Mouse (Mus musculus): Measurements from ENCODE around the gene 4930444G20Rik. TPM values are rescaled to one million over a fixed set of nuclear protein-coding genes. Genes with fewer than 3 reads are reported as not detected.
"Not testable (repeated sequence)": the region's sequence is repeated elsewhere in the genome, so short reads cannot be mapped to it uniquely, and the experiment has no call there.

The 4930444G20Rik gene
- total and polyA plus RNA-seq, 2 experiments from 2014 or later, result not detected

GRCm38 (mm10) chr10:22058218-22059025 is 9.5 kb downstream of the 4930444G20Rik start:
- Histone ChIP-seq H3K9me3 (ENCODE audit: low read length) (no peaks in the 10 kb centered on the region), H3K4me1 (ENCODE audit: insufficient read depth) (no peaks in the 10 kb centered on the region), H3K4me2 (ENCODE audit: low read depth) (peak overlapping the region; percentile 79), H3K36me3 (ENCODE audit: insufficient read depth) (no peaks in the 10 kb centered on the region), H3K9ac (peak overlapping the region; percentile 58), H3K27ac (ENCODE audit: low read depth, low read length) (no peak overlapping the region), H3K27me3 (ENCODE audit: insufficient read depth, low read length) (no peaks in the 10 kb centered on the region), H3K4me3 (ENCODE audit: low read depth, low read length) (peak overlapping the region; percentile 56)
- no peak for TF ChIP-seq CTCF (IDR thresholded peaks at IDR 0.05; ENCODE audit: low read depth)
- 11% methylated on average over 41 of the region's 41 CpGs for WGBS
- DNase-seq, result peak; percentile 92
- peak; percentile 100 for ATAC-seq

- H3K9ac ChIP-seq, result no peak overlapping the region
- no peaks in the 10 kb centered on the region for H3K36me3 ChIP-seq (ENCODE audit: insufficient read depth)
- H3K4me3 ChIP-seq (ENCODE audit: low read depth, low read length), result no peak overlapping the region
- no peaks in the 10 kb centered on the region for H3K9me3 ChIP-seq (ENCODE audit: low read length)
- TF ChIP-seq CTCF (IDR thresholded peaks at IDR 0.05; ENCODE audit: low read depth), result no peak
- ATAC-seq (no peak), DNase-seq (no peak)
- H3K4me1 ChIP-seq (ENCODE audit: insufficient read depth), result no peaks in the 10 kb centered on the region
- no peak overlapping the region for H3K4me2 ChIP-seq (ENCODE audit: low read depth)
- H3K27ac ChIP-seq (ENCODE audit: low read depth, low read length), result no peak overlapping the region
- no peaks in the 10 kb centered on the region for H3K27me3 ChIP-seq (ENCODE audit: insufficient read depth, low read length)
Measured at GRCm38 (mm10) chr10:22055308-22055707, 12.6 kb downstream of the 4930444G20Rik start.

- not testable (repeated sequence) for H3K36me3 ChIP-seq (ENCODE audit: insufficient read depth); H3K27ac ChIP-seq (ENCODE audit: low read depth, low read length); H3K9ac ChIP-seq; H3K27me3 ChIP-seq (ENCODE audit: insufficient read depth, low read length); H3K4me1 ChIP-seq (ENCODE audit: insufficient read depth); H3K4me3 ChIP-seq (ENCODE audit: low read depth, low read length); H3K9me3 ChIP-seq (ENCODE audit: low read length); ATAC-seq; H3K4me2 ChIP-seq (ENCODE audit: low read depth)
- peak; percentile 57 for TF ChIP-seq CTCF (IDR thresholded peaks at IDR 0.05; ENCODE audit: low read depth)
- DNase-seq, result peak; percentile 13
- WGBS, result 9% methylated on average over 3 of the region's 3 CpGs
Measured at GRCm38 (mm10) chr10:22036256-22036655, 31.6 kb downstream of the 4930444G20Rik start.

- Histone ChIP-seq H3K27ac (ENCODE audit: low read depth, low read length) (no peak overlapping the region), H3K4me1 (ENCODE audit: insufficient read depth) (no peaks in the 10 kb centered on the region), H3K9me3 (ENCODE audit: low read length) (0 out of 2 replicates have a peak, but pooled peaks cover 5% of the 10 kb centered on the region), H3K27me3 (ENCODE audit: insufficient read depth, low read length) (no peaks in the 10 kb centered on the region), H3K36me3 (ENCODE audit: insufficient read depth) (no peaks in the 10 kb centered on the region), H3K4me3 (ENCODE audit: low read depth, low read length) (no peak overlapping the region), H3K9ac (no peak overlapping the region), H3K4me2 (ENCODE audit: low read depth) (no peak overlapping the region)
- TF ChIP-seq CTCF (IDR thresholded peaks at IDR 0.05; ENCODE audit: low read depth), result peak; percentile 51
- 10% methylated on average over 9 of the region's 9 CpGs for WGBS
- DNase-seq (peak; percentile 65), ATAC-seq (no peak)
Measured at GRCm38 (mm10) chr10:22034303-22034702, 33.6 kb downstream of the 4930444G20Rik start.

GRCm38 (mm10) chr10:22018618-22019017 is 49.3 kb downstream of the 4930444G20Rik start:
- H3K36me3 ChIP-seq (ENCODE audit: insufficient read depth), result no peaks in the 10 kb centered on the region
- H3K9ac ChIP-seq, result no peak overlapping the region
- TF ChIP-seq CTCF (IDR thresholded peaks at IDR 0.05; ENCODE audit: low read depth), result peak; percentile 28; the same call in 1 of the 2 replicates
- DNase-seq (no peak), ATAC-seq (no peak)
- WGBS, result 95% methylated on average over 4 of the region's 4 CpGs
- no peaks in the 10 kb centered on the region for H3K27me3 ChIP-seq (ENCODE audit: insufficient read depth, low read length)
- H3K4me3 ChIP-seq (ENCODE audit: low read depth, low read length), result no peak overlapping the region
- no peak overlapping the region for H3K27ac ChIP-seq (ENCODE audit: low read depth, low read length)
- H3K9me3 ChIP-seq (ENCODE audit: low read length), result no peaks in the 10 kb centered on the region
- H3K4me1 ChIP-seq (ENCODE audit: insufficient read depth), result no peaks in the 10 kb centered on the region
- no peak overlapping the region for H3K4me2 ChIP-seq (ENCODE audit: low read depth)

- 55% methylated on average over 16 of the region's 16 CpGs for WGBS
- no peak overlapping the region for H3K4me3 ChIP-seq (ENCODE audit: low read depth, low read length)
- no peak overlapping the region for H3K4me2 ChIP-seq (ENCODE audit: low read depth)
- ATAC-seq, result no peak
- H3K9ac ChIP-seq, result no peak overlapping the region
- H3K27ac ChIP-seq (ENCODE audit: low read depth, low read length), result no peak overlapping the region
- no peaks in the 10 kb centered on the region for H3K27me3 ChIP-seq (ENCODE audit: insufficient read depth, low read length)
- no peaks in the 10 kb centered on the region for H3K4me1 ChIP-seq (ENCODE audit: insufficient read depth)
- H3K9me3 ChIP-seq (ENCODE audit: low read length), result no peaks in the 10 kb centered on the region
- DNase-seq, result no peak
- H3K36me3 ChIP-seq (ENCODE audit: insufficient read depth), result no peaks in the 10 kb centered on the region
- TF ChIP-seq CTCF (IDR thresholded peaks at IDR 0.05; ENCODE audit: low read depth), result no peak
Measured at GRCm38 (mm10) chr10:22017469-22018159, 50.3 kb downstream of the 4930444G20Rik start.

Other genes with a start within 250 kb of the 4930444G20Rik start
- 88.0 and 97.5 TPM in 2 replicates for gene Sgk1, start 185.9 kb downstream of the 4930444G20Rik start, total RNA-seq (2014; rRNA removed)
- gene Sgk1, start 185.9 kb downstream of the 4930444G20Rik start, polyA plus RNA-seq (2015; fragmentation: Nextera tagmentation; extraction: Ambion mirVana), result 62.8 and 68.6 TPM in 2 replicates
- not detected in 2 replicates for gene E030030I06Rik, start 81.2 kb upstream of the 4930444G20Rik start, total RNA-seq (2014; rRNA removed)
- gene E030030I06Rik, start 81.2 kb upstream of the 4930444G20Rik start, polyA plus RNA-seq (2015; fragmentation: Nextera tagmentation; extraction: Ambion mirVana), result 1.5 and 1.7 TPM in 2 replicates
- gene Raet1e, start 90.5 kb upstream of the 4930444G20Rik start, total RNA-seq (2014; rRNA removed), result 0.85 TPM in 1 of 2 replicates, not detected in the other
- gene Raet1e, start 90.5 kb upstream of the 4930444G20Rik start, polyA plus RNA-seq (2015; fragmentation: Nextera tagmentation; extraction: Ambion mirVana), result 0.16 and 0.52 TPM in 2 replicates
- gene H60b, start 90.5 kb upstream of the 4930444G20Rik start, total RNA-seq (2014; rRNA removed), result 0.92 and 1.0 TPM in 2 replicates
- 0.15 TPM in 1 of 2 replicates, not detected in the other for gene H60b, start 90.5 kb upstream of the 4930444G20Rik start, polyA plus RNA-seq (2015; fragmentation: Nextera tagmentation; extraction: Ambion mirVana)